Comparison of ENCODE assay signal across 7 mouse cellular contexts in the genomic region with DNA sequence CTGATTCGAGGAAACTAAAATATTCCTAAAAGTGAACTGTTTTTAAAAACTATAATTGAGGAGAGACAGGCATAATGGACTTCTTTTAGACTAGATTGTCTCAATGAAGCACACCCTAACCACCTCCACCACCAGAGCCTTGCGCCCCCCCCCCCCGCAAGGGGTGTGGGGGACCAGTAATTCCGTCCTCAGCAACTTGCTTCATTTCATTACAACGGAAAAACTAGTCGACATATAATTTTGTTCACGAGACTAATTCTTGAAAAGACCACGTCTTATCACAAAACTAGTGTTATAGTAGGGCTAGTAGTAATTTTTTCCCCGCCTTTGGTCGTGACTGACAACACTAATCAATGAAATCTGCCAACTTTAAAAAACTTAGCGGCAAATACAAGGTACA. TPM values are rescaled to one million over a fixed set of nuclear protein-coding genes. Genes with fewer than 3 reads are reported as not detected.
DNase-seq lines count a peak whose midpoint lies in the region; ATAC-seq and TF ChIP-seq lines count a peak whose summit lies in the region.

No protein-coding gene starts in this region.

- no peak overlapping the region for H3K27ac ChIP-seq in thymus, adult 2 months (ENCODE audit: control insufficient read depth, insufficient read depth, low read length)
- peak overlapping the region; percentile 100 for H3K27ac ChIP-seq in forebrain, embryonic 10.5 days
- no peak overlapping the region for H3K27ac ChIP-seq in liver, adult 2 months (replicated peaks; ENCODE audit: insufficient read depth, low read depth, low read length)
- no peak overlapping the region for H3K27ac ChIP-seq in stomach, postnatal 0 days (replicated peaks)

- H3K4me1 ChIP-seq in thymus, adult 2 months (replicated peaks; ENCODE audit: control insufficient read depth, insufficient read depth, low read length) = peaks cover 7% of the 10 kb centered on the region
- H3K4me1 ChIP-seq in forebrain, embryonic 10.5 days = peaks cover 25% of the 10 kb centered on the region
- peaks cover 9% of the 10 kb centered on the region for H3K4me1 ChIP-seq in liver, adult 2 months (ENCODE audit: control insufficient read depth, insufficient read depth, low read length)
- H3K4me1 ChIP-seq in stomach, postnatal 0 days (replicated peaks; ENCODE audit: control insufficient read depth, insufficient read depth) = no peaks in the 10 kb centered on the region

- TF ChIP-seq CTCF in thymus, adult 2 months (IDR thresholded peaks at IDR 0.05; ENCODE audit: borderline replicate concordance, control insufficient read depth, extremely low read depth, insufficient read depth, low read length, poor library complexity) = no peak
- TF ChIP-seq CTCF in liver, adult 2 months (IDR thresholded peaks at IDR 0.05; ENCODE audit: low read depth, low read length) = no peak
- no peak for TF ChIP-seq CTCF in stomach, postnatal 0 days (IDR thresholded peaks at IDR 0.05; ENCODE audit: low read depth)

- peaks cover 31% of the 10 kb centered on the region for H3K36me3 ChIP-seq in thymus, adult 2 months (ENCODE audit: control insufficient read depth, insufficient read depth, low read length)
- peaks cover 44% of the 10 kb centered on the region for H3K36me3 ChIP-seq in forebrain, embryonic 10.5 days (replicated peaks)
- H3K36me3 ChIP-seq in liver, adult 2 months (ENCODE audit: control insufficient read depth, insufficient read depth, low read length) = peaks cover 29% of the 10 kb centered on the region
- H3K36me3 ChIP-seq in stomach, postnatal 0 days (ENCODE audit: control insufficient read depth, insufficient read depth, low read length) = peaks cover 11% of the 10 kb centered on the region

- H3K4me3 ChIP-seq in thymus, adult 2 months (ENCODE audit: control insufficient read depth, insufficient read depth, low read length) = peak overlapping the region; percentile 37
- peak overlapping the region; percentile 98 for H3K4me3 ChIP-seq in forebrain, embryonic 10.5 days
- peak overlapping the region; percentile 79 for H3K4me3 ChIP-seq in liver, adult 2 months (ENCODE audit: insufficient read depth, low read depth, low read length)
- H3K4me3 ChIP-seq in stomach, postnatal 0 days (ENCODE audit: low read depth, low read length) = peak overlapping the region; percentile 100

- peak overlapping the region; percentile 45 for H3K9ac ChIP-seq in liver, adult 2 months (ENCODE audit: low read depth, low read length)
- H3K9ac ChIP-seq in stomach, postnatal 0 days (ENCODE audit: low read length) = peak overlapping the region; percentile 99

- no peak for TF ChIP-seq POLR2A in thymus, adult 2 months (IDR thresholded peaks at IDR 0.05; ENCODE audit: control insufficient read depth, extremely low read depth, insufficient read depth, low read length, poor library complexity)
- no peak for TF ChIP-seq POLR2A in liver, adult 2 months (IDR thresholded peaks at IDR 0.05; ENCODE audit: extremely low read depth, insufficient read depth, low read length)

- H3K27me3 ChIP-seq in thymus, adult 2 months (ENCODE audit: control insufficient read depth, insufficient read depth, low read length) = no peaks in the 10 kb centered on the region
- no peaks in the 10 kb centered on the region for H3K27me3 ChIP-seq in forebrain, embryonic 10.5 days (ENCODE audit: poor library complexity, severe bottlenecking)
- H3K27me3 ChIP-seq in liver, adult 2 months (ENCODE audit: control insufficient read depth, insufficient read depth, low read length) = no peaks in the 10 kb centered on the region
- no peaks in the 10 kb centered on the region for H3K27me3 ChIP-seq in stomach, postnatal 0 days (ENCODE audit: control insufficient read depth, insufficient read depth, low read length)

- no peak for TF ChIP-seq EP300 in stomach, postnatal 0 days (optimal IDR thresholded peaks at IDR 0.05)

- no peak for DNase-seq in thymus, adult 2 months
- no peak for DNase-seq in thymus, postnatal 14 days
- peak; percentile 20 for DNase-seq in forebrain, embryonic 10.5 days (ENCODE audit: extremely low spot score, low spot score)
- peak; percentile 38 for DNase-seq in liver, adult 2 months (ENCODE audit: extremely low read depth, low read depth, low spot score)
- no peak for DNase-seq in stomach, postnatal 0 days (ENCODE audit: low spot score)
- no peak for DNase-seq in left cerebral cortex, adult 11 months (ENCODE audit: low spot score)
- DNase-seq in layer of hippocampus, adult 11-12 months (ENCODE audit: low spot score) = no peak

- no peak for ATAC-seq in stomach, postnatal 0 days (ENCODE audit: low FRiP score, low TSS enrichment)

- H3K9me3 ChIP-seq in forebrain, embryonic 10.5 days = no peaks in the 10 kb centered on the region
- H3K9me3 ChIP-seq in stomach, postnatal 0 days (ENCODE audit: control insufficient read depth, low read length) = no peaks in the 10 kb centered on the region

- 1% methylated on average over 11 of the region's 11 CpGs for WGBS in thymus, adult 2 months
- WGBS in forebrain, embryonic 10.5 days = 1% methylated on average over 11 of the region's 11 CpGs
- under 1% methylated on average over 11 of the region's 11 CpGs for WGBS in liver, adult 2 months
- under 1% methylated on average over 11 of the region's 11 CpGs for WGBS in stomach, postnatal 0 days

- peak overlapping the region; percentile 44 for H3K4me2 ChIP-seq in stomach, postnatal 0 days (replicated peaks; ENCODE audit: low read depth)

- peaks cover 17% of the 10 kb centered on the region for H3K79me2 ChIP-seq in liver, adult 2 months (ENCODE audit: control insufficient read depth, insufficient read depth, low read length)

RNA-seq across cellular contexts. Expression of gene Rmi1, which starts 1.5 kb away (rescaled TPM):
- polyA plus RNA-seq in thymus, adult 2 months (2012; rRNA removed) = 16.9 and 17.3 TPM in 2 replicates
- polyA plus RNA-seq in forebrain, embryonic 10.5 days (2016; fragmentation: Nextera tagmentation; extraction: Ambion mirVana) = 30.8 and 32.7 TPM in 2 replicates
- total RNA-seq in liver, adult 2 months (2014; rRNA removed) = 9.3 and 9.5 TPM in 2 replicates
- 5.1 and 5.4 TPM in 2 replicates for polyA plus RNA-seq in liver, adult 2 months (2012; rRNA removed)
- 11.1 and 12.5 TPM in 2 replicates for polyA plus RNA-seq in stomach, postnatal 0 days (2015; fragmentation: Nextera tagmentation; extraction: Ambion mirVana)

RNA-seq across cellular contexts. Expression of gene Hnrnpk, which starts 2.6 kb away (rescaled TPM):
- 379 and 419 TPM in 2 replicates for polyA plus RNA-seq in thymus, adult 2 months (2012; rRNA removed)
- 2,219 and 2,417 TPM in 2 replicates for polyA plus RNA-seq in forebrain, embryonic 10.5 days (2016; fragmentation: Nextera tagmentation; extraction: Ambion mirVana)
- total RNA-seq in liver, adult 2 months (2014; rRNA removed) = 241 and 280 TPM in 2 replicates
- 140 and 162 TPM in 2 replicates for polyA plus RNA-seq in liver, adult 2 months (2012; rRNA removed)
- 552 and 570 TPM in 2 replicates for polyA plus RNA-seq in stomach, postnatal 0 days (2015; fragmentation: Nextera tagmentation; extraction: Ambion mirVana)

RNA-seq across cellular contexts. Expression of gene 2210016F16Rik, which starts 15.6 kb away (rescaled TPM):
- polyA plus RNA-seq in thymus, adult 2 months (2012; rRNA removed) = 27.9 and 31.7 TPM in 2 replicates
- polyA plus RNA-seq in forebrain, embryonic 10.5 days (2016; fragmentation: Nextera tagmentation; extraction: Ambion mirVana) = 29.1 and 29.4 TPM in 2 replicates
- total RNA-seq in liver, adult 2 months (2014; rRNA removed) = 26.8 and 27.3 TPM in 2 replicates
- 19.0 and 19.3 TPM in 2 replicates for polyA plus RNA-seq in liver, adult 2 months (2012; rRNA removed)
- 30.2 and 30.5 TPM in 2 replicates for polyA plus RNA-seq in stomach, postnatal 0 days (2015; fragmentation: Nextera tagmentation; extraction: Ambion mirVana)

RNA-seq across cellular contexts. Expression of gene Kif27, which starts 41.7 kb away (rescaled TPM):
- polyA plus RNA-seq in thymus, adult 2 months (2012; rRNA removed) = 0.07 TPM in 1 of 2 replicates, not detected in the other
- polyA plus RNA-seq in forebrain, embryonic 10.5 days (2016; fragmentation: Nextera tagmentation; extraction: Ambion mirVana) = 0.93 and 0.97 TPM in 2 replicates
- under 0.01 TPM in 1 of 2 replicates, not detected in the other for total RNA-seq in liver, adult 2 months (2014; rRNA removed)
- not detected in 2 replicates for polyA plus RNA-seq in liver, adult 2 months (2012; rRNA removed)
- polyA plus RNA-seq in stomach, postnatal 0 days (2015; fragmentation: Nextera tagmentation; extraction: Ambion mirVana) = 0.11 and 0.19 TPM in 2 replicates

Comparison
In these comparisons a context has a peak if more than half of its experiments do, and no peak if none do; other contexts are left out.
1. DNase-seq: peak in forebrain, embryonic 10.5 days (single experiment) and liver, adult 2 months (single experiment); none in thymus, adult 2 months (single experiment), thymus, postnatal 14 days (single experiment), stomach, postnatal 0 days (single experiment), left cerebral cortex, adult 11 months (single experiment) and layer of hippocampus, adult 11-12 months (single experiment).
2. H3K4me3 ChIP-seq: peak in every context shown above with its lines; median percentile 100 in stomach, postnatal 0 days; 98 in forebrain, embryonic 10.5 days; 79 in liver, adult 2 months; 37 in thymus, adult 2 months.